Mouse (Mus musculus): ENCODE measurements around the gene Zfp644.

The Zfp644 gene

DNA sequence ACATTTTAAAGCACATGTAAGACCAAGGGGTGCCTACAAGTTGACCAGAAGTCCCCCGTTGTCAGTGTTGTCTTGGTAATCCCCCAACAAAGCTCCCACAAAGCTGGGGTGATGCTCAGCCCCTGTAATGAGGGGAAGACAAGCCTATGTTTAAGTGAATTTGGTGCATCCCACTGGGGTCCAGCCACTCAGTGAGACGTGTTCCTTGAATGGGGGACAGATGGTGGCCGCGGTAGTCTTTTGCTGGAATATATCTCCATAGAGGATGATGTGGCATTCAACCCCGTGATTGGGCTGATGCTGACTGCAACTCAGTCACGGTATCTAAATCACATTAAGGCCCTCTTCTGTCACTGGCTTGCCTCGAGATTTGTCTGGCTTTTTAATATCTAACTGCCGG lies 97.6 kb downstream of the Zfp644 start:
- in situ Hi-C loops (cut with MboI, MseI): no loop called here

- in situ Hi-C loops (cut with MboI, MseI): no loop called here
Observed at GRCm38 (mm10) chr5:106597472-106597871, 99.6 kb downstream of the Zfp644 start.

- in situ Hi-C loops (cut with MboI, MseI): no loop called here
Observed at GRCm38 (mm10) chr5:106594388-106594787, 102.7 kb downstream of the Zfp644 start.

- in situ Hi-C loops (cut with MboI, MseI): no loop called here
Observed at GRCm38 (mm10) chr5:106590686-106591085, 106.4 kb downstream of the Zfp644 start.

DNA sequence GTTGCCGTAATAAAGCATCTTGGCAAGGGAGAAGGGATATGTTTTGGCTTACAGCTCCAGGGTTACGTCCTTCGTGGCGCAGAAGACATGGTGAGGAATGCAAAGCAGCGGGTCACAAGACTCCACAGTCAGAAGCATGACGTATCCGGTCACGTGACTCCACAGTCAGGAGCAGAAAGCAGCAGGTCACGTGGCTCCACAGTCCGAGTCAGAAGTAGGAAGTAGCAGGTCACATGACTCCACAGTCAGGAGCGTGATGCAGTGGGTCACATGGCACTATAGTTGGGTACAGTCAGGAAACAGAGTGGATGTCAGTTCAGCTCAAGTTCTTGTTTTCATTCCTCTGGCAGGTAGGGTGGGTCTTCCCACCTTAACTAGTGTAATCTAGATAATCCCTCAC lies 107.4 kb downstream of the Zfp644 start:
- in situ Hi-C loops (cut with MboI, MseI): no loop called here

- in situ Hi-C loops (cut with MboI, MseI): no loop called here
Observed at GRCm38 (mm10) chr5:106589006-106589405, 108.1 kb downstream of the Zfp644 start.

DNA sequence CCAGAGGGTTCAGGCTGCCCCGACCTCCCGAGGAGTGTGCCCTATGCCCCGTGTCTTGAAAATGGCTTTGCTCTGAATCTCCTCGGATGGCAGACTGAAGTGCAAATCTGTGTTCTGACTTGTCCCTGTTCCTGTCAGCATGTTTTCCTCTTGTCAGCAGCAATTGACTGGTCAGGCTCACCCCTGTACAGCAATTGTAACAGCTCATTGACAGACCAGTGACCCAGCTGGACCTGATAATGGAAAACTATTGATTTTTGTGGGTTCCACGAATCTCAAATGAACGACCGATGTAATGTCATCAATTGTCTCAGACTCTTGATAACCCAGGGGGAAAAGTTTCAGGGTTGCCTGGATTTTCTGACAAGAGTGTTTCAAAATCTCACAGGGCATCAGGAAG lies 116.1 kb downstream of the Zfp644 start:
- in situ Hi-C loops (cut with MboI, MseI): no loop called here

GRCm38 (mm10) chr5:106577237-106577888 lies 119.7 kb downstream of the Zfp644 start:
- in situ Hi-C loops (cut with MboI, MseI): no loop called here

DNA sequence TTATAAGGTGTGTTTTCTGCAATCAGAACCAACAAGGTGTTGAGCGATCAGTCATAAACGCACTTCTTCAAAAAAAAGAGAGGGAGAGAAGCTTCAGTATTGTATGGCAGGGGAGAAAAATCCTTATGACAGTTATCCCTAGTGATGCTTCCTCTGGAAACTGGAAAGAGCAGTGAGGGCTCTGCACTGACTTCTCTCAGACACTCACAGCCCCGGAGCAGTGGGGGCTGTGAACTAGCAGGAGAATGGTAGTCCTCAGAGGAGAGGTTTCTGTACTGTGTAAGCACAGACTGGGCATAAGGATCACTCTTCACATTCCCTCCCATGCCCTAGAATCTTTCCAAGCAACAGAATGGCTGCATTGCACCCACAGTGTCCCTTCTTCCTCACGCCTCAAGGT lies 122.0 kb downstream of the Zfp644 start:
- in situ Hi-C loops (cut with MboI, MseI): no loop called here

GRCm38 (mm10) chr5:106574560-106574946 lies 122.5 kb downstream of the Zfp644 start:
- in situ Hi-C loops (cut with MboI, MseI): no loop called here

DNA sequence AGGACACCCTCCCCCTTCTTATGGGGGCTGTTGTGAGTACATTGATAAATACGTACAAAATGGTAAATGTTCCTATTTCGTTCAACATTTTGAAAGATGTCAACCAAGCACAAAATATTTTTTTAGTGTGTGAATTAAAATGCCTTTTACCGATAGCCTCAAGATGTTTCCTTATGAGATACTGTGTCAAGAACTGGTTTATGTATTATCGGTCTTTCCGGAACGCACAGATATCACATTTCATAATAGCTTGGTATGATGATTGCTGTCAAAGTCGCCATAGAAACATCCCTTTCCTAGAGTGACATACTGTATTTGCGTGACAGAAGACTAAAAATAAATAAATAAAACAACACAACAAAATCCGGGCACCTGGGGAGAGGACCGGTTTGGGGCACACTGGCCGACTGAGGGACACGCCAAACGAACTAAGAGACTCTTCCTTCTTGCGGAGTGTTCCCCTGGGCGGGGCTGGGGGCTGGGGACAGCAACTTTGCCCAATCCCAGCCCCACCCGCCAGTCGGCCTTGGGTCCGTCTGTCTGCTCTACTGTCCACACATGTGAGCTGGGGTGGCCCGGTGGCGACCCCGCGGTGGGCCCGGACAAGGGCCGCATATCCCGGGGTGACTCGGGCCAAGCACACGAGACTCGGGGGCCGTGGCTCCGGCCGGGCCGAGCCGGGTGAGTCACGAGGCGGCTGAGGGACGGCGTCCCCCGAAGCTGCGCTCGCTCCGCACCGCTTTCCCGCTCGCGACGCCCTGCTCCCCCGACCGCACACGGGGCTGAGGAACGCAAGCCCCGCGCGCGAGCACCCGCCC lies 123.1 kb downstream of the Zfp644 start:
- in situ Hi-C loops (cut with MboI, MseI): no loop called here
